8 mouse cellular contexts compared by ENCODE assay signal in the genomic region with DNA sequence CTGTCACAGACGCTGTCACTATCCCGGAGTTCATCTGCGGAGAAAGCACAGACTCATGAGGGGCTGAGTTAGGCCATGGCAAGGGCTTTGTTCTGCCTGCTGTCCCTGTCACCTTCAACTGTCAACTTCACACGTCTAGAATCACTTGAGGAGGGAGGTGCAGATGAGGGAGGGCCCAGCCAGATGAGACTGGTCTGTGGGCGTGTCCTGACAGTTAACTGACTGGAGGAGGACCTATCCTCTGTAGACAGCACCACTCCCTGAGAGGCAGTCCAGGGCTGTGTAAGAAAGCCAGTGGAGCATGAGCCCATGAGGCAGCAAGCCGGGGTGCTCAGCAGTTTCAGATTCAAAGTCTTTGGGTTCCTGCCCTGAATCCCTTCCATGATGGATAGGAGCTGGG.
DNase-seq lines count a peak whose midpoint lies in the region; ATAC-seq and TF ChIP-seq lines count a peak whose summit lies in the region.

No protein-coding gene starts in this region.

- H3K4me1 ChIP-seq in forebrain, embryonic 11.5 days (replicated peaks; ENCODE audit: control insufficient read depth, insufficient read depth, low read length): peaks cover 5% of the 10 kb centered on the region
- H3K4me1 ChIP-seq in forebrain, postnatal 0 days (ENCODE audit: insufficient read depth): no peaks in the 10 kb centered on the region
- H3K4me1 ChIP-seq in midbrain, embryonic 12.5 days: peaks cover 4% of the 10 kb centered on the region; the same call in 1 of the 2 replicates
- H3K4me1 ChIP-seq in midbrain, embryonic 15.5 days: peaks cover 6% of the 10 kb centered on the region
- H3K4me1 ChIP-seq in stomach, embryonic 16.5 days (ENCODE audit: control insufficient read depth, insufficient read depth, low read length): peaks cover 6% of the 10 kb centered on the region; the same call in 1 of the 2 replicates

- no peak overlapping the region for H3K27ac ChIP-seq in forebrain, embryonic 11.5 days (ENCODE audit: low read depth, low read length)
- no peak overlapping the region for H3K27ac ChIP-seq in forebrain, postnatal 0 days (ENCODE audit: low read depth, low read length)
- H3K27ac ChIP-seq in midbrain, embryonic 12.5 days (replicated peaks): no peak overlapping the region
- H3K27ac ChIP-seq in midbrain, embryonic 15.5 days: no peak overlapping the region
- no peak overlapping the region for H3K27ac ChIP-seq in stomach, embryonic 16.5 days (ENCODE audit: low read length)

- H3K4me2 ChIP-seq in forebrain, embryonic 11.5 days (ENCODE audit: low read depth, low read length, severe bottlenecking): no peak overlapping the region
- no peak overlapping the region for H3K4me2 ChIP-seq in forebrain, postnatal 0 days (ENCODE audit: low read depth)
- H3K4me2 ChIP-seq in midbrain, embryonic 12.5 days (replicated peaks): no peak overlapping the region
- H3K4me2 ChIP-seq in midbrain, embryonic 15.5 days: no peak overlapping the region
- no peak overlapping the region for H3K4me2 ChIP-seq in stomach, embryonic 16.5 days (ENCODE audit: low read depth, low read length)

- no peak overlapping the region for H3K4me3 ChIP-seq in forebrain, embryonic 11.5 days (ENCODE audit: low read depth, low read length)
- no peak overlapping the region for H3K4me3 ChIP-seq in forebrain, postnatal 0 days (ENCODE audit: low read depth, low read length)
- H3K4me3 ChIP-seq in midbrain, embryonic 12.5 days: no peak overlapping the region
- no peak overlapping the region for H3K4me3 ChIP-seq in midbrain, embryonic 15.5 days
- no peak overlapping the region for H3K4me3 ChIP-seq in stomach, embryonic 16.5 days (replicated peaks; ENCODE audit: low read length)

- WGBS in forebrain, embryonic 11.5 days: 63% methylated on average over 6 of the region's 6 CpGs
- 62% methylated on average over 6 of the region's 6 CpGs for WGBS in forebrain, postnatal 0 days
- WGBS in midbrain, embryonic 12.5 days: 64% methylated on average over 6 of the region's 6 CpGs
- 57% methylated on average over 6 of the region's 6 CpGs for WGBS in midbrain, embryonic 15.5 days
- WGBS in stomach, embryonic 16.5 days: 52% methylated on average over 6 of the region's 6 CpGs

- no peaks in the 10 kb centered on the region; the same call in 1 of the 2 replicates for H3K36me3 ChIP-seq in forebrain, embryonic 11.5 days (ENCODE audit: control insufficient read depth, insufficient read depth, low read length)
- H3K36me3 ChIP-seq in forebrain, postnatal 0 days (ENCODE audit: insufficient read depth): peaks cover 32% of the 10 kb centered on the region
- H3K36me3 ChIP-seq in midbrain, embryonic 12.5 days: peaks cover 33% of the 10 kb centered on the region
- H3K36me3 ChIP-seq in midbrain, embryonic 15.5 days (replicated peaks): no peaks in the 10 kb centered on the region; the same call in 1 of the 2 replicates
- peaks cover 14% of the 10 kb centered on the region for H3K36me3 ChIP-seq in stomach, embryonic 16.5 days (ENCODE audit: control insufficient read depth, insufficient read depth, low read length)

- H3K27me3 ChIP-seq in forebrain, embryonic 11.5 days (ENCODE audit: control insufficient read depth, insufficient read depth, low read length): no peaks in the 10 kb centered on the region
- H3K27me3 ChIP-seq in forebrain, postnatal 0 days (ENCODE audit: insufficient read depth, low read length): no peaks in the 10 kb centered on the region
- no peaks in the 10 kb centered on the region for H3K27me3 ChIP-seq in midbrain, embryonic 12.5 days
- no peaks in the 10 kb centered on the region for H3K27me3 ChIP-seq in midbrain, embryonic 15.5 days (replicated peaks)
- no peaks in the 10 kb centered on the region for H3K27me3 ChIP-seq in stomach, embryonic 16.5 days (ENCODE audit: control insufficient read depth, insufficient read depth, low read length)

- TF ChIP-seq CTCF in forebrain, postnatal 0 days (IDR thresholded peaks at IDR 0.05; ENCODE audit: low read depth): no peak

- DNase-seq in forebrain, embryonic 11.5 days (ENCODE audit: low spot score): no peak
- no peak for DNase-seq in forebrain, postnatal 0 days
- peak; percentile 33 to 52 for DNase-seq in heart, postnatal 14 days
- no peak for DNase-seq in left cerebral cortex, postnatal 10 days (ENCODE audit: extremely low spot score in 1 of 2, low spot score in 2 of 2)
- no peak for DNase-seq in left cerebral cortex, adult 18-20 months (ENCODE audit: low spot score in 2 of 2)

- intact Hi-C loops in heart, postnatal 14 days (cut with DNase I): loop anchor here (10.0 kb wide), 1 partner anchor 121 kb away; no protein-coding TSS in a partner anchor
- intact Hi-C loops in left cerebral cortex, postnatal 10 days (cut with DNase I): loop anchor here (10.0 kb wide), 2 partner anchors 131 to 301 kb away; partner anchors contain the start of gene Bdh2

- H3K9ac ChIP-seq in forebrain, embryonic 11.5 days (ENCODE audit: low read length): no peak overlapping the region
- no peak overlapping the region for H3K9ac ChIP-seq in forebrain, postnatal 0 days
- no peak overlapping the region; the same call in 1 of the 2 replicates for H3K9ac ChIP-seq in midbrain, embryonic 12.5 days (replicated peaks)
- no peak overlapping the region for H3K9ac ChIP-seq in midbrain, embryonic 15.5 days
- no peak overlapping the region for H3K9ac ChIP-seq in stomach, embryonic 16.5 days (ENCODE audit: low read length)

- peak; percentile 63 for ATAC-seq in forebrain, embryonic 11.5 days (replicated peaks; ENCODE audit: low FRiP score)
- no peak for ATAC-seq in forebrain, postnatal 0 days
- peak; percentile 52; the same call in 1 of the 2 replicates for ATAC-seq in midbrain, embryonic 12.5 days (ENCODE audit: low FRiP score, low read depth)
- no peak for ATAC-seq in midbrain, embryonic 15.5 days (replicated peaks)
- ATAC-seq in stomach, embryonic 16.5 days (ENCODE audit: insufficient read depth, low FRiP score): peak; percentile 20; the same call in 1 of the 2 replicates

- no peaks in the 10 kb centered on the region for H3K9me3 ChIP-seq in forebrain, embryonic 11.5 days (ENCODE audit: control insufficient read depth, low read length)
- H3K9me3 ChIP-seq in forebrain, postnatal 0 days (ENCODE audit: low read length): no peaks in the 10 kb centered on the region
- H3K9me3 ChIP-seq in midbrain, embryonic 12.5 days: no peaks in the 10 kb centered on the region
- no peaks in the 10 kb centered on the region for H3K9me3 ChIP-seq in midbrain, embryonic 15.5 days
- H3K9me3 ChIP-seq in stomach, embryonic 16.5 days (replicated peaks; ENCODE audit: control insufficient read depth, low read length): no peaks in the 10 kb centered on the region

Comparison
In these comparisons a context has a peak if more than half of its experiments do, and no peak if none do; other contexts are left out.
1. ATAC-seq: peak in forebrain, embryonic 11.5 days (single experiment), midbrain, embryonic 12.5 days (single experiment) and stomach, embryonic 16.5 days (single experiment); none in forebrain, postnatal 0 days (single experiment) and midbrain, embryonic 15.5 days (single experiment).
2. DNase-seq: peak in heart, postnatal 14 days (2 of 2); none in forebrain, embryonic 11.5 days (single experiment), forebrain, postnatal 0 days (single experiment), left cerebral cortex, postnatal 10 days (0 of 2) and left cerebral cortex, adult 18-20 months (0 of 2).